Mouse (Mus musculus) CD8-positive naive resting alpha-beta T cell, adult 2 months (primary cell): ENCODE results near the gene Mtmr11.
"Not testable (repeated sequence)": the region's sequence is repeated elsewhere in the genome, so short reads cannot be mapped to it uniquely, and the experiment has no call there.

ENCODE experiments used
- DNase-seq, 2 experiments: peaks; one replicate each; pipeline ENCODE4 v3.0.0; 2022; ENCODE audit warnings: low read depth in 2 of 2, low spot score in 2 of 2

Gene Mtmr11

GRCm38 (mm10) chr3:96171583-96172196 is 9.9 kb downstream of the Mtmr11 start:
- DNase-seq, result no peak

GRCm38 (mm10) chr3:96172197-96173178 is 10.7 kb downstream of the Mtmr11 start, which contains the start of gene Sf3b4:
Sf3b4 (plus strand) TSS chr3:96172332.
- DNase-seq, result peak; percentile 79 to 81

- no peak for DNase-seq
Measured at GRCm38 (mm10) chr3:96173185-96173584, 11.4 kb downstream of the Mtmr11 start.

- not testable (repeated sequence) for DNase-seq
Measured at GRCm38 (mm10) chr3:96174042-96174441, 12.2 kb downstream of the Mtmr11 start.

GRCm38 (mm10) chr3:96175251-96175650 is 13.4 kb downstream of the Mtmr11 start:
- no peak for DNase-seq

- DNase-seq, result no peak
Measured at GRCm38 (mm10) chr3:96178427-96178826, 16.6 kb downstream of the Mtmr11 start.

- no peak for DNase-seq
Measured at GRCm38 (mm10) chr3:96178902-96179301, 17.1 kb downstream of the Mtmr11 start.

GRCm38 (mm10) chr3:96179531-96179930 is 17.7 kb downstream of the Mtmr11 start:
- DNase-seq, result no peak

GRCm38 (mm10) chr3:96180727-96181477 is 19.1 kb downstream of the Mtmr11 start, which contains the start of gene Sv2a:
Sv2a (plus strand) TSS chr3:96181151.
- peak; percentile 32 to 49 for DNase-seq

GRCm38 (mm10) chr3:96181510-96182381 is 19.9 kb downstream of the Mtmr11 start:
- DNase-seq, result no peak

GRCm38 (mm10) chr3:96182382-96182776 is 20.6 kb downstream of the Mtmr11 start:
- DNase-seq, result no peak

- no peak for DNase-seq
Measured at GRCm38 (mm10) chr3:96192977-96193376, 31.2 kb downstream of the Mtmr11 start.

GRCm38 (mm10) chr3:96194966-96195365 is 33.2 kb downstream of the Mtmr11 start:
- DNase-seq, result peak in 1 of 2 experiments; percentile 24

- no peak for DNase-seq
Measured at GRCm38 (mm10) chr3:96195616-96196313, 34.0 kb downstream of the Mtmr11 start.

- DNase-seq, result no peak
Measured at GRCm38 (mm10) chr3:96196437-96197128, 34.8 kb downstream of the Mtmr11 start.

- peak; percentile 82 to 84 for DNase-seq
Measured at GRCm38 (mm10) chr3:96197129-96197749, 35.4 kb downstream of the Mtmr11 start.

GRCm38 (mm10) chr3:96198181-96198580 is 36.4 kb downstream of the Mtmr11 start:
- DNase-seq, result peak; percentile 60 to 72

GRCm38 (mm10) chr3:96198601-96199251 is 36.9 kb downstream of the Mtmr11 start:
- not testable (repeated sequence) for DNase-seq
